Mouse (Mus musculus): Measurements from ENCODE around the gene Plekha3. TPM values are rescaled to one million over a fixed set of nuclear protein-coding genes. Genes with fewer than 3 reads are reported as not detected.

Plekha3 gene
- 12.6 and 19.1 TPM in 2 replicates for polyA plus RNA-seq (2012; rRNA removed; ENCODE audit: low replicate concordance)

DNA sequence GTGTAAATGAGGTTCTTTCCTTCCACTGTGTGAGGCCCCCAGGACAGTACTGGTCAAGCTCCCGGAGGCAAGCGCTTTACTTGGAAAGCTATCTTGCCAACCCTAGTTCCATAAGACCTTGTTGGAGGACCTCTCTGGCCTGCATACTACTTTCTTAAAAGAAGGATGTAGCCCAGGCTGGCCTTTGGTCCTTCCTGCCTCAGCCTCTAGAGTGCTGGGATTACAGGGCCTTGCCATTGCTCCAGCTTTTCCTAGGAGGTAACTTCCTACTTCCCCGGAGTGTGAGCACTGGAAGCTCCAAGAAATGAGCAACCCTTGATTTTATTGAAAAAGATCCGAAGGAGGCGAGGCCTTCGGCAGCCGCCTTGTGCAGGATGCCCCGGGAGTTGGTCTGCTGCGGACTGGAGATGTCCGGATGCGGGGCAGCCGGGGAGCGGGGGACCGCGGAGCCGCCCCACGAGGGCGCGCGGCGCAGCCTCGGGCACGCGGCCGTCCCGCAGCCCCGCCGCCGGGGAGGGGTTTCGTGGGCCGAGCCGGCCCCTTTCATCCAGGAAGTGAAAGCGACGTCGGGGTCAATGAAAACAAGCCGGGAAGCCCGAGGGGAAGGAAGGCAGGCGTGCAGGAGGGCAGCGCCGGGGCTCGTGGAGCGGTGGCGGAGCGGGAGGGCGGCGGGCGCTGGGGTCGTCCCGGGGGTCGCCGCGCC is at the start of gene Plekha3:
Plekha3 (plus strand) TSS at position 557 of the 703 bp plus-strand sequence.

GRCm38 (mm10) chr2:76647883-76648570 is 27.1 kb upstream of the Plekha3 start, which contains the start of the genes Prkra and Pjvk:
TSS of gene Prkra (minus strand) at chr2:76648015.
TSS of gene Pjvk (plus strand) at chr2:76648476.

DNA sequence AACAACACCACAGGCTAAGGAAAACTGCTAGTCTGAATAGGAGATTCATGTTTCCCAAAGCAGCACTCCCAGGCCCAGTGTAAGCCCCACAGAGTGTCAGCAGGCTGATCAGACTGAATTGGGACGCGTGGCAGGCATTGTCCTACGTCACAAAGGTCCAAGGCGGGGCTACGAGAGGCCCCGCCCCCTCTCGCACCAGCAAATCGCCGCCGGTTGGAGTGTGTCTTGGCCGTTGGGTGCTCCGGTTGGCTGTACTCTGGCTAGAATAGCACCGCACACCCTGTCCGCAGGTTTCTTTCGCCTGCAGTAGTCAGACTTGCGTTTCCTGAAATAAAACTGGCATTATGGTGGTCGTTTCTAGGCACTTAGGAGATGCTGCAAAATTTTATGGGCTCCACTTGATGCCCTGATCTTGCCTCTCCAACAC is 2.1 kb upstream of the Plekha3 start, which contains the start of gene Fkbp7:
Fkbp7 (minus strand) TSS at position 151 of the 427 bp plus-strand sequence.

Other genes starting within 250 kb of the Plekha3 start
- gene Prkra, start 27.3 kb upstream of the Plekha3 start, polyA plus RNA-seq (2012; rRNA removed; ENCODE audit: low replicate concordance) = 14.8 and 16.2 TPM in 2 replicates
- not detected in 2 replicates for gene Pjvk, start 26.8 kb upstream of the Plekha3 start, polyA plus RNA-seq (2012; rRNA removed; ENCODE audit: low replicate concordance)
- 2.3 and 7.4 TPM in 2 replicates for gene Fkbp7, start 2.2 kb upstream of the Plekha3 start, polyA plus RNA-seq (2012; rRNA removed; ENCODE audit: low replicate concordance)

Data from mammary gland, adult 2 months (tissue).